Mouse (Mus musculus): ENCODE results near the gene Eva1b. TPM values are rescaled to one million over a fixed set of nuclear protein-coding genes. Genes with fewer than 3 reads are reported as not detected.
A peak's percentile ranks its signal among the peaks of the same experiment; 100 is the strongest.

The Eva1b gene
- polyA plus RNA-seq, 1 experiment from 2014 or later, result 30.6 TPM

DNA sequence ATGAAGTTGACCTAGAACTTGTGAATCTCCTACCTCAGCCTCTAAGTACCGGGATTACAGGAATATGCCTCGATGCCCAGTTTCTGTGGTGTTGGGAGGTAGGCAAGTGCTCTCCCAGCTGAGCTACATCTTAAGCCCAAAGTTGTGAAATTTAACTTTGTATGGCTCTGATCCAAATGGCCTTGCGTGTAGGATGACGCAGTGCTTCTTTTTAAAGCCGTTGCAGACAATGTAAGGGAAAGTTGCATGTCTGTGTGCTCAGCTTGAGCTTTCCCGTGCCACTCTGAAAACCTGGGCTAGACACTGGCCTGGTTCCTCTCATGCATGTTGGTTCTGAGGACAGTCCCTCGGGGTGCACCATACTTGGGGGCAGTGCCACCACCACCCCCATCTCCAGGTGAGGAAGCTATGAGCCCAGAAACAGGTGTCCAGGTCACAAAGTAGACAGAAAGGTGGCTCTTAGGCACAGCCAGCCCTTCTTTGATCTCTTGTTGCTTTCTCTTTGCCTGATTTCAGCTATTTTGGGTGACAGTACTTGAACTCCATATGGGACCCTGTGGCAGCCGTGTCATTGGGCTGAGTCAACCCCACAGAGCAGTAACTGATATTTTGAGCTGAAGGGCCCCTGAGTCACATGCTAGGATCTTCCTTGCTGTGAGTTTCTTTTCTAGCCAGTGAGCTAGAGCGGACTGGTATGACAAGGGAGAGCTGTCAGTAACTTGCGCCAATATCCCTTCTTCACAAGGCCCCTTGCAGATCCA is 37.8 kb upstream of the Eva1b start:
- peak; percentile 2; the same call in 1 of the 2 replicates for ATAC-seq (ENCODE audit: insufficient number of reproducible peaks, low FRiP score)
- H3K4me3 ChIP-seq, result no peak overlapping the region
- peak overlapping the region; percentile 53 for H3K9ac ChIP-seq
- no peaks in the 10 kb centered on the region for H3K27me3 ChIP-seq (replicated peaks)
- H3K36me3 ChIP-seq, result no peaks in the 10 kb centered on the region
- peak overlapping the region; percentile 94 for H3K27ac ChIP-seq (ENCODE audit: poor library complexity, severe bottlenecking)
- H3K4me1 ChIP-seq (replicated peaks), result peaks cover 86% of the 10 kb centered on the region
- H3K4me2 ChIP-seq, result peak overlapping the region; percentile 38
- no peaks in the 10 kb centered on the region for H3K9me3 ChIP-seq (replicated peaks)
- WGBS, result 60% methylated on average over 10 of the region's 10 CpGs

DNA sequence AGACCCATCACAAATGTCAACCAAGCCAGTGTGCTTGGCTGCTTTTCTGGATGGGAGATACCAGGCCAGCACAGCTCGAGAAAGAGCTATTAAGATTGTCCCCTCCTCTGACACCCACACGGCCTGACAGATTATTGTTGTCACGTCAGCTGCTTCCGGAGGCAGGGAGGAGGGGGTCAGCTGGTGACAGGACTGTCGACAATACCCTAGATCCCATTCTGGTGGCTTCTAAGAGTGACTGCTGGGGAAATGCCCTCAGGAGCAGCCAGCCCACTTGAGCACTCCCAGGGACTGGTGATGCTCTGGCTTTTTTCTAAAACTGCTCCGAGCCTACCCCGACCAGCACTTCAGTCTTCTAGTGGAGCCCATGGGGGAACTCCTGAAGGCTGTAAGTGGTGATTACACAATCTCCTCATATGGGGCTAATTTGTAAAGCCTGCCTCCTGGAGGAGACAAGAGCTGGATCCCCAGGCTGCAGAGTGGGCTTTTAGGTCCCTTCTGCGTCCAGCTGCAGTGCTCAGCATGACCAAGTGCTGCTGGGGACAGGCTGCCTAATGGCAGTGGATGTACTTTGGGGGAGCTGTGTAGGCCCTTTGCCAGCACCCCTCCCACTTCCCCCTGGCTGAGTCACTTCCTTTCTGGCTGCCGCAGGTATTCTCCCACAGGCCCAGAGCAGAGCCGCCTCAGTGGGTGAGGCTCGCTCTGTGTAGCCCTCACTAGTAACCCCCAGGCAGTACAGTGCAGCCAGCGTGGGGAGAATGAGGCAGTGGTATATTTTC is 37.0 kb upstream of the Eva1b start:
- H3K36me3 ChIP-seq, result no peaks in the 10 kb centered on the region
- peak; percentile 78 for ATAC-seq (ENCODE audit: insufficient number of reproducible peaks, low FRiP score)
- peaks cover 85% of the 10 kb centered on the region for H3K4me1 ChIP-seq (replicated peaks)
- H3K27me3 ChIP-seq (replicated peaks), result no peaks in the 10 kb centered on the region
- H3K9me3 ChIP-seq (replicated peaks), result no peaks in the 10 kb centered on the region
- peak overlapping the region; percentile 7; the same call in 1 of the 2 replicates for H3K4me3 ChIP-seq
- H3K4me2 ChIP-seq, result peak overlapping the region; percentile 38
- H3K9ac ChIP-seq, result peak overlapping the region; percentile 53
- peak overlapping the region; percentile 94 for H3K27ac ChIP-seq (ENCODE audit: poor library complexity, severe bottlenecking)
- WGBS, result 2% methylated on average over 12 of the region's 12 CpGs

DNA sequence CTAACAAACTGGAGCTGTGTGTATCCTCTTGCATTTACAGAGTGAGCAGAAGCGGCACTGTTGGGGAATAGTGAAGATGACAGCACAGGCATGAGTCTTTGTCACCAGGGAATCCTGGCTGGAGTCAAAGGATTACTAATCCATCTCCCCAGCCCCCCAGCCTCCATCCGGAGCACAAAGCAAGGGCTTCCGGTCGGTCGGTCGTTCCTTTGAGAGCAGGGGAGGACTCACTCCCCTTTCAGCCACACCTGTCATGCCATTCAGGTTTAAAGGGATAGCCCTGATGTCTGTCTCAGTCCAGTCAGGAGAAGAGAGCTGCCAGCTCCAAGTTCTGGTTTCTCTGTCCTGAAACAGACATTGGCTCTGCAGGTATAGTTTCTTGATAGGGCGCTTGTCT is 36.4 kb upstream of the Eva1b start:
- peak overlapping the region; percentile 51 for H3K9ac ChIP-seq
- H3K4me1 ChIP-seq (replicated peaks), result peaks cover 85% of the 10 kb centered on the region
- H3K27ac ChIP-seq (ENCODE audit: poor library complexity, severe bottlenecking), result peak overlapping the region; percentile 94
- peak overlapping the region; percentile 38 for H3K4me2 ChIP-seq
- no peaks in the 10 kb centered on the region for H3K9me3 ChIP-seq (replicated peaks)
- ATAC-seq (ENCODE audit: insufficient number of reproducible peaks, low FRiP score), result peak; percentile 7; the same call in 1 of the 2 replicates
- H3K27me3 ChIP-seq (replicated peaks), result no peaks in the 10 kb centered on the region
- H3K4me3 ChIP-seq, result peak overlapping the region; percentile 7; the same call in 1 of the 2 replicates
- WGBS, result 19% methylated on average over 7 of the region's 7 CpGs
- no peaks in the 10 kb centered on the region for H3K36me3 ChIP-seq

DNA sequence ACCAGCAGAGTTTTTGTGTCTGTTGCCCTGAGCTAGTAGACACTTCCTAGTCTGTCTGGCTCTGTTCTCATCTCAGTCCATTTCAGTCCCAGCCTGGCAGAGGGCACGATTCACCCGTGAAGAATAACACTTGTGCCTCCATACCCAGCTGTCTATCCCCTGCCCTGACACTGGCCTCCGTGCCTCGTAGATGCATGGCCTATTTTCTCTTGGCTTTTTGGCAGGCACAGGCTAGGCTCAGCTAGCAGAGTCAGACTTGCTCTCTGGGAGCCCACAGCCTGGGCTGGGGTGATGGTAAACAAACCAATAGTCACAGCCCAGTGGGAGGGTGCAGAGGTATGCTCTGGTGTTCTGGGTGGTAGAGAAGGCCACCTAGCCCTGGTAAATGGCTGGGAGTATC is 34.3 kb upstream of the Eva1b start:
- ATAC-seq (ENCODE audit: insufficient number of reproducible peaks, low FRiP score), result no peak
- H3K4me1 ChIP-seq (replicated peaks), result peaks cover 68% of the 10 kb centered on the region
- no peaks in the 10 kb centered on the region for H3K9me3 ChIP-seq (replicated peaks)
- H3K4me2 ChIP-seq, result no peak overlapping the region
- H3K27me3 ChIP-seq (replicated peaks), result no peaks in the 10 kb centered on the region
- H3K9ac ChIP-seq, result no peak overlapping the region
- 82% methylated on average over 4 of the region's 4 CpGs for WGBS
- H3K27ac ChIP-seq (ENCODE audit: poor library complexity, severe bottlenecking), result no peak overlapping the region
- peaks cover 6% of the 10 kb centered on the region; the same call in 1 of the 2 replicates for H3K36me3 ChIP-seq
- no peak overlapping the region for H3K4me3 ChIP-seq

DNA sequence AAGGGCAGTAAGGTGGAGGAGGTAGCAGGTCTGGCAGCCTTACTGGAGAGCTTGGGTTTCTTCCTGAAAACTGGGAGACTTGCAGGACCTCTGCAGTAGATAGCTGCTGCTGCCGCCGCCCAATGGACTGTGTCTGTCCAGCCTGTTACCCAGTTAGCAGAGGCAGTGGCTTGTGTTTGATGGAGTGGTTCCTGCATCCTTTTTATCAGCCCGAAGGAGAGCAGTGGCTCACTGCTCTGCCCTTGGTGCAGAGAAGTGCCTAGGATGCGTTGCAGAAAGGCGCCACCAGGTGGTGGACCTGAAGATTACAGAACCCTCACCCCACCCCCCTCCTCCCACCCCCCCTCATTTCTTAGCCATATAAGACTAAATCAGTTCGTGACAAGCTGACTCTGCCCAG is 33.6 kb upstream of the Eva1b start:
- Histone ChIP-seq H3K4me1 (replicated peaks) (peaks cover 61% of the 10 kb centered on the region), H3K4me2 (no peak overlapping the region), H3K27me3 (replicated peaks) (no peaks in the 10 kb centered on the region), H3K36me3 (peaks cover 10% of the 10 kb centered on the region), H3K4me3 (no peak overlapping the region), H3K9me3 (replicated peaks) (no peaks in the 10 kb centered on the region), H3K9ac (no peak overlapping the region), H3K27ac (ENCODE audit: poor library complexity, severe bottlenecking) (no peak overlapping the region)
- ATAC-seq (ENCODE audit: insufficient number of reproducible peaks, low FRiP score), result no peak
- 12% methylated on average over 6 of the region's 6 CpGs for WGBS

DNA sequence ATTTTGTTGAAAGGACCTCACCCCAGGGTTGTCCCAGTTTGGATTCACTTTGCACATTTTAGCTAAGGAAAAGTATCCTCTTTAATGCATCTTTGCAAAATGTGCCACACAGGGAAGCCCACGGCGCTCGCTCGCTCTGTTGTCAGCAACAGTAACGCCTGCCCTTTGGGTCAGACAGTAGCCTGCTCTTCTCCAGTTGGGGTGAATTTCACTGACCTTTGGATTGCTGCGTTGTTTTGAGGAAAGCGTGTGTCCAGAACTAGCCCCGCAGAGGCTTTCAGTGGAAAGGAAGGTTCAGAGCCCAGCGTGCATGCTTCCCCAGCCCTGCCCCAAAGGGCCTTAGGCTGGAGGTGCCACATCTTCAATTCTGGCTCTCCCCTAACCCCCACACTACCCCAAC is 32.1 kb upstream of the Eva1b start:
- H3K36me3 ChIP-seq, result peaks cover 13% of the 10 kb centered on the region
- no peak overlapping the region for H3K4me3 ChIP-seq
- WGBS, result 87% methylated on average over 9 of the region's 9 CpGs
- H3K9me3 ChIP-seq (replicated peaks), result no peaks in the 10 kb centered on the region
- H3K4me1 ChIP-seq (replicated peaks), result peaks cover 47% of the 10 kb centered on the region
- no peak for ATAC-seq (ENCODE audit: insufficient number of reproducible peaks, low FRiP score)
- H3K4me2 ChIP-seq, result no peak overlapping the region
- H3K27ac ChIP-seq (ENCODE audit: poor library complexity, severe bottlenecking), result no peak overlapping the region
- H3K27me3 ChIP-seq (replicated peaks), result no peaks in the 10 kb centered on the region
- H3K9ac ChIP-seq, result no peak overlapping the region

DNA sequence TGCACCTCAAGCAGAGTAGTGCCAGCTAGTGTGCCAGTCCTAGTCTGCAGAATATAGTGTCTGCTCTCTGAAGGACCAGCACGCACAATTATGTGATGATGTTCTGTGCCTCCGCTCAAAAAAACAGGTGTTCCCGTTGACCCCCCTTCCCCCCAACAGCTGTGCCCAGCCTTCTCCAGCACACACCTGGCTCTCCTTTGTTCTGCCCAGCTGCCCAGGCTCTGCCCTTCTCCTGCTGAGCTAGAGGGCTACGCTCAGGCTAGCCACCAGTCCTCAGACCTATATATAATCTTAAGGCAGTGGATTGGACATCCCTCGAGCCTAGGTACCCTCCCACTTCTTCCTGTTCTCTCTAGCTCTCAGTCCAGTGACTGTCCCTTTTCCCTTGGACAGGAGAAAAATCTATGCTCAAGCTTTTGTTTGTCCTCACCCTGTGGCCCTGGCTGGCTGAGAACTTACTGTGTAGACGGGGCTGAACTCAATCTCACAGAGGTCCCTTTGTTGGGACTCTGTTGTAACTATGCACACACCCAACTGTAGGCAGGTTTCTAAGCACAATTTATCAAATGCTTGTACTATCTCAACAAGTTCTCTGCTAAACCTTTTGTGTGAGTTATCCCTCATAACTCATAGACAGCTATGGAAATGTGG is 31.5 kb upstream of the Eva1b start:
- 71% methylated on average over 6 of the region's 6 CpGs for WGBS
- H3K9ac ChIP-seq, result no peak overlapping the region
- H3K27me3 ChIP-seq (replicated peaks), result no peaks in the 10 kb centered on the region
- peaks cover 41% of the 10 kb centered on the region for H3K4me1 ChIP-seq (replicated peaks)
- no peak for ATAC-seq (ENCODE audit: insufficient number of reproducible peaks, low FRiP score)
- H3K36me3 ChIP-seq, result peaks cover 16% of the 10 kb centered on the region
- no peak overlapping the region for H3K4me3 ChIP-seq
- H3K4me2 ChIP-seq, result no peak overlapping the region
- no peak overlapping the region for H3K27ac ChIP-seq (ENCODE audit: poor library complexity, severe bottlenecking)
- no peaks in the 10 kb centered on the region for H3K9me3 ChIP-seq (replicated peaks)

DNA sequence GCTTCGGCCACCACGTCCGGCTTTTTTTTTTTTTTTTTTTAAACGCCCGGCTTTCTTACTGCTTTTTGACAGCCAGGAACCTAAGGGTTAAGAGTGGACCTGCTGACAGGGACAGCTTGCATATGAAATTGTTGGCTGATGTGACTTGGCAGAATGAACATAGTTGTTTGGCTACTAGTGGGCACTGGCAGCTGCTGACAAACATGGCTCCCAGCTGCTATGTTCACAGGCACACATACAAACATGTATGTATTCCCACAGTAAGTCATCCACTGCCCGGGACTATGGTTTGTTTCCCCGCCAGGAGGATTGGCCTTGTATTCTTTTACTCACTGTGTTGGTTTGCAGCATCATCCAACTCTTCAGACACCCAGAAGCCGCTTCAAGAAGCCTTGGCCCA is 30.4 kb upstream of the Eva1b start:
- ATAC-seq (ENCODE audit: insufficient number of reproducible peaks, low FRiP score), result no peak
- H3K4me2 ChIP-seq, result no peak overlapping the region
- WGBS, result 80% methylated on average over 8 of the region's 8 CpGs

DNA sequence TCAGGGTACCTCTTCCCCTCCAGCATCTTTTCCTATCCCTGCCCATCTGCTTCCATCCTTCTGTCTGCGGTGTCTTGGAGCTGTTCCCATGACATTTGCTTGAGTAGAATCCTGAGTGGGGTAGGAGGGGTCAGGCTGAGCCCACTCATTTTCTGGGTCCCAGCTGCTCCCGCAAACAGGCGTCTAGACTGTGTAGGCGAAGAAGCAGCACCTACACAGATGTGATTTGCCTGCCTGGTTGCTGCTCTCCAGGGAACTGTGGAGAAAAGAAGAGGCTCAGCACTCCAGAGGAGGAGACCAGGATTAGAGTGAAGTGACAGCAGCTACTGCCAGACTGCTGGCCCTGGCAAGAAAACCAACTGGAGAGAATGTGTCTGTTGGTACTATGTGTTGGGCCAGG is 28.9 kb upstream of the Eva1b start:
- H3K36me3 ChIP-seq, result peaks cover 33% of the 10 kb centered on the region
- ATAC-seq (ENCODE audit: insufficient number of reproducible peaks, low FRiP score), result no peak
- H3K27me3 ChIP-seq (replicated peaks), result no peaks in the 10 kb centered on the region
- H3K9me3 ChIP-seq (replicated peaks), result 0 out of 2 replicates have a peak, but pooled peaks cover 6% of the 10 kb centered on the region
- no peak overlapping the region for H3K4me3 ChIP-seq
- H3K4me2 ChIP-seq, result no peak overlapping the region
- H3K4me1 ChIP-seq (replicated peaks), result peaks cover 25% of the 10 kb centered on the region
- H3K27ac ChIP-seq (ENCODE audit: poor library complexity, severe bottlenecking), result no peak overlapping the region
- H3K9ac ChIP-seq, result no peak overlapping the region
- WGBS, result 94% methylated on average over 4 of the region's 4 CpGs

More for the DNA sequence above, 30.4 kb upstream of the Eva1b start:
- Histone ChIP-seq H3K27me3 (replicated peaks) (no peaks in the 10 kb centered on the region), H3K4me3 (no peak overlapping the region), H3K9me3 (replicated peaks) (0 out of 2 replicates have a peak, but pooled peaks cover 6% of the 10 kb centered on the region), H3K36me3 (peaks cover 25% of the 10 kb centered on the region), H3K27ac (ENCODE audit: poor library complexity, severe bottlenecking) (no peak overlapping the region), H3K9ac (no peak overlapping the region), H3K4me1 (replicated peaks) (peaks cover 30% of the 10 kb centered on the region)

DNA sequence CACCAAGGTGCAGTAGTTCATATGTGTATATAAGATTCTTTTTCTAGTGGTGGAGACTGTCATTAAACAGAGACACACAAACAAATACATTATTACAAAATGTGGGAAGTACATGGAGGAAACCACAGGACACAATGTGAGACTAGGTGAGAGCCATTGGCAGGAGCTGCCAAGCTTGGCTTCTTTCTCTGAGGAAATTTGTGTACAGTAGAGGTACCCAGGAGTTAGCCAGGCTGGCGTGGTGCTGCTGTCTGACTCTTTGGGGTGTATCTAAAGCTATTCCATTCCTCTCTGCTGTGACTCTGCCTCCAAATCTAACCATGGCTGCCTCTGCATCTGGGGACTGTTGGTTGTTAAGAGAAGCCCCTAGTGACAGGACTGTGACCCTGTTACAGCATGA is 28.5 kb upstream of the Eva1b start:
- no peak for ATAC-seq (ENCODE audit: insufficient number of reproducible peaks, low FRiP score)
- WGBS, result 84% methylated on average over 1 of the region's 1 CpGs
- H3K27me3 ChIP-seq (replicated peaks), result no peaks in the 10 kb centered on the region

DNA sequence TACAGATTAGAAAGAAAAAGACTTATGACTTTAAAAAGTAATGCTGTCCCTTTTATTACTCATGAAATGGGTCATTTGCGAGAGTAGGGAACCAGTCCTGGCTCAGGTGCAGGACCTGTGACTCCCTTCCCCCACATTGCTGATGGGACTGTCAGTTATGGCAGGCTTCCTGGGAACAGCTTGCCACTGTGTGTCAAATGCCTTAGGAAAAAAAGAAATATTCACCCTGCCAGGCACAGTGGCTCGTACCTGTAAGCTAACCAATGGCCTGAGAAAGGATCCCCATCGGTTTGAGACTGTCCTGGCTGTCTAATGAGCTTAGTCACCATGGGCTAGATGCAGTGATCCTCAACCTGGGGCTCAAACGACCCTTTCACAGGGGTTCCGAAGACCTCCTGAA is 27.5 kb upstream of the Eva1b start:
- ATAC-seq (ENCODE audit: insufficient number of reproducible peaks, low FRiP score), result no peak

More for the DNA sequence above, 28.5 kb upstream of the Eva1b start:
- peaks cover 23% of the 10 kb centered on the region for H3K4me1 ChIP-seq (replicated peaks)
- no peak overlapping the region for H3K9ac ChIP-seq
- H3K9me3 ChIP-seq (replicated peaks), result 0 out of 2 replicates have a peak, but pooled peaks cover 6% of the 10 kb centered on the region
- H3K36me3 ChIP-seq, result peaks cover 36% of the 10 kb centered on the region
- no peak overlapping the region for H3K4me2 ChIP-seq
- no peak overlapping the region for H3K27ac ChIP-seq (ENCODE audit: poor library complexity, severe bottlenecking)
- no peak overlapping the region for H3K4me3 ChIP-seq

More for the DNA sequence above, 27.5 kb upstream of the Eva1b start:
- H3K4me1 ChIP-seq (replicated peaks), result peaks cover 19% of the 10 kb centered on the region
- H3K4me3 ChIP-seq, result no peak overlapping the region
- H3K27me3 ChIP-seq (replicated peaks), result no peaks in the 10 kb centered on the region
- H3K27ac ChIP-seq (ENCODE audit: poor library complexity, severe bottlenecking), result no peak overlapping the region
- no peak overlapping the region for H3K4me2 ChIP-seq
- no peak overlapping the region for H3K9ac ChIP-seq
- 87% methylated on average over 5 of the region's 5 CpGs for WGBS
- 0 out of 2 replicates have a peak, but pooled peaks cover 6% of the 10 kb centered on the region for H3K9me3 ChIP-seq (replicated peaks)
- peaks cover 46% of the 10 kb centered on the region for H3K36me3 ChIP-seq

All from heart, embryonic 12.5 days (tissue).